Mouse (Mus musculus) urinary bladder, postnatal 4 days (tissue): ENCODE results near the gene Gm49776.
"Not testable (repeated sequence)": the region's sequence is repeated elsewhere in the genome, so short reads cannot be mapped to it uniquely, and the experiment has no call there.

Source experiments
- DNase-seq, 2 experiments: peaks; one replicate each; pipeline ENCODE4 v3.0.0; 2021 to 2022; ENCODE audit warnings: low spot score in 2 of 2

Gm49776 gene

GRCm38 (mm10) chr16:18203430-18204091, 54.6 kb downstream of the Gm49776 start:
- no peak for DNase-seq

- DNase-seq = no peak
These were observed 56.1 kb downstream of the Gm49776 start for GRCm38 (mm10) chr16:18202061-18202460.

GRCm38 (mm10) chr16:18201620-18202019, 56.5 kb downstream of the Gm49776 start:
- no peak for DNase-seq

- DNase-seq = no peak
These were observed 58.1 kb downstream of the Gm49776 start for GRCm38 (mm10) chr16:18200062-18200461.

- no peak for DNase-seq
These were observed 59.6 kb downstream of the Gm49776 start for GRCm38 (mm10) chr16:18198365-18199098.

- no peak for DNase-seq
These were observed 60.2 kb downstream of the Gm49776 start for GRCm38 (mm10) chr16:18197881-18198280.

GRCm38 (mm10) chr16:18195561-18195960, 62.6 kb downstream of the Gm49776 start:
- not testable (repeated sequence) for DNase-seq
